Mouse (Mus musculus) stomach, postnatal 0 days (tissue): ENCODE measurements around the gene Kcnj14.

Experiments used
- CTCF ChIP-seq: IDR thresholded peaks from 2 replicates; pipeline ENCODE4 v1.5.1; 2016; ENCODE audit warnings: antibody characterized with exemption, low read depth, mild to moderate bottlenecking, moderate library complexity
- EP300 ChIP-seq: optimal IDR thresholded peaks from 2 replicates; pipeline ENCODE3; 2016; ENCODE audit warnings: antibody characterized with exemption

DNA sequence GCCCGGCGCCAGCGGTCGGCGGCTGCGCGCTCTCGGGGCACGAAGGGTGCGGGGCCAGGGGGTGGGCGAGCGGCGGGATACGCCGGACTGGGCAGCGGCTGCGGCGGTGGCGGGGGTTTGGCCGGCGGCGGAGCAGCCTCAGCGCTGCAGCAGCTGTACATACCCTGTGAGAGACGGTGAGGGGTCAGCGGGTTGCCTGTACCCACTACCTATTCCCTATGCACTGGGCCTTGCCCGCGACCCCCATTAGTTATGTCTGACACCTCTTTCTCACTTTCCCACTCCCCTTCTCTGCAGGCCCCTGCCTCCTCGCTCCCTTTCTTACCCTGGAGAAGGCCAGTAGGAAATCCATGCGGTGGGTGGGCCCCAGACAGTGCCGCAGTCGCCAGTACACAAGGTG lies 9.3 kb upstream of the Kcnj14 start:
- no peak for TF ChIP-seq CTCF
- TF ChIP-seq EP300: no peak
